Mouse (Mus musculus): ENCODE measurements around the gene Sept11.
A peak's percentile ranks its signal among the peaks of the same experiment; 100 is the strongest.

The Sept11 gene

GRCm38 (mm10) chr5:93126930-93127562, 33.8 kb downstream of the Sept11 start:
- no peak for DNase-seq (ENCODE audit: low spot score)

DNA sequence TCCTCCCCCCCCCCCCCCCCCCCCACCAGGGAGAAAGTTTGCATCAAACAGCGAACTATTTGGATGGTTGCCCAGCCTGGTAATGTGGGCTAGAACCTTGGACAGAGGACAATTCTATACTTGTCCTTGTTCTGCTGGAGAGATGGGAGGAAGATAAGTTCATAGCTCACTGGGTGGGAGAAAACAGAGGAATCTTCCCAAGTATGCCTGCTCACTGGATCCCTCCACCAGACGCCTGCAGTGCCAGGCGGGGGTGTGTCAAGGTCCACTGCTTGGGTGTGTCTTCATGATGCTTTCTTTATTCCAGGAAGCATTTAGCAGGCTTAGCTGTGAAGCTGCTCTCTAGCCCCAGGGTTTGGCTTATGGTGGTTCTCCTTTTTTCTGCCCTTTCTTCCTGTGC, 34.5 kb downstream of the Sept11 start:
- DNase-seq (ENCODE audit: low spot score), result no peak

GRCm38 (mm10) chr5:93128765-93129164, 35.5 kb downstream of the Sept11 start:
- no peak for DNase-seq (ENCODE audit: low spot score)

DNA sequence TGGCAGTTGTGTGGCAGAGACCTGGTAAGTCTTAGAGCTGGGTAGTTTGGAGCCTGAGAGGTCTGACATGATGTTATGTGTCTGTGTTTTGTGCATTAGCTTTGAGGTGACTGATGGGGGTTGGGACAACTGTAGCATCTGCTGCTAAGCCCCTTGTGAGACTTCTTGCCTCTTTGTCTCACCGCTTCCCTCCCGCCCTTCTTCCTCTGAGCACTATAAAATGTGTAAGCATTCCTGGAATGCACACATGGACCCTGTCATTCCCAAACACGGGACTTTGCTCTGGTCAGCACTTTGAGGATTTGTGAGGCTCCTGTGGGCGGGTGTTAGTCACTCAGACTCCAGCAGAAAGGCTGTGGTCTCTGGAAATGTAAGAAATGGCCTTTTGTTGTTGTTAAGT, 36.7 kb downstream of the Sept11 start:
- DNase-seq (ENCODE audit: low spot score), result no peak

DNA sequence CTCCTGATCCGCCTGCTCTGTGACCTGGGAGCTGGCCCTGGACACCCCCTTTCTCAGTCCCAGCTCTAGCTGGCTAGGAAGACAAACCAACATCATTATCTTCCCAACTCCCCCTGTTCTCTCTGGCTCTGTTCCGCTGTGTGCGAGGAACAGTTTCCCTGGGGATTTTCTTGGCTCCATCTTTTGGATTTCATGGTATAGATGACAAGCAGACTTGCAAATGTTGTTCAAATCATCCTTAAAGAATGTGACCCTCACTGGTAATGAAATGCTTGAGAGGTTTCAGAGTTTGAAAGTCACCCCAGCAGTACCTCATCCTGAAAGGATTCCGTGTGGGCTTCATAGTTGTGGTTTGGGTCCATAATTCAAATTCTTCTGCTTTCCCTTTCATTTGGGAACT, 38.2 kb downstream of the Sept11 start:
- DNase-seq (ENCODE audit: low spot score), result no peak

DNA sequence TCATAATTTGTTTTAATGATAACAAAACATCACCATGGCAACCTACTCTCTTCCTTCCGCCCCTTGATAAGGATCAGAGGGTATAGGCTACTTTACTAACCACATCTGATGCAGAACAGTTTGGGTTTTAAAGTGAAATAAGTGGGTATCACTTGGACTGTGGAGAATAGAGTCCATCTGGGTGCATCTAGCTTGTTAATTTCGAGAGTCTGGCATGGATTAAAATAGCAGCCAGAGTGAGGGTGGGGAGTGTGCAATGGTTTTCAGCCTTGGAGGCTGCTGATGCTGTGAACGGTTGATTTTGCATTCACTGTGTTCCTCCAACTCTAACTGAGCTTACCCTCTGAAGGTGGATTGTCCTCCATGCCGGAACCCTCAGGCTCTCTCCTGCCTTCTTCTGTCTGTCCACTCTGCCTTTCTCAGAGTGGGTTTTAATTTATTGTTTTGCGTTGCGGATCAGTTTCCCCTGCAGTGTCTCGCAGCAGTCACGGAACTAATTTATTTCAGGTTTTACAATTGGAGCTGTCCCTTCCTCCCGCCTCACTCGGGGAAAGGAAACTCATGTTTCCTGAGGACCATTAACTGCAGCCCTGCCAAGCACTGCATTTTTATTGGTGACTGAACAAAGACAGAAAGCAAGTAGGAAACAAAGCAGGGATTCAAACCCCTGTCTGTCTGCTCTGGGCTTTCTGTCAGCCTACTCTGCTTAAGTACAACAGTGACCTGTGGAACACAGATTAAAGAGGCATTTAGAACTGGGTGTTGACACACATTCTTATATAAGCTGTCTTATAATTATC, 40.4 kb downstream of the Sept11 start:
- peak; percentile 51 for DNase-seq (ENCODE audit: low spot score)

GRCm38 (mm10) chr5:93135368-93136107, 42.3 kb downstream of the Sept11 start:
- DNase-seq (ENCODE audit: low spot score), result no peak

DNA sequence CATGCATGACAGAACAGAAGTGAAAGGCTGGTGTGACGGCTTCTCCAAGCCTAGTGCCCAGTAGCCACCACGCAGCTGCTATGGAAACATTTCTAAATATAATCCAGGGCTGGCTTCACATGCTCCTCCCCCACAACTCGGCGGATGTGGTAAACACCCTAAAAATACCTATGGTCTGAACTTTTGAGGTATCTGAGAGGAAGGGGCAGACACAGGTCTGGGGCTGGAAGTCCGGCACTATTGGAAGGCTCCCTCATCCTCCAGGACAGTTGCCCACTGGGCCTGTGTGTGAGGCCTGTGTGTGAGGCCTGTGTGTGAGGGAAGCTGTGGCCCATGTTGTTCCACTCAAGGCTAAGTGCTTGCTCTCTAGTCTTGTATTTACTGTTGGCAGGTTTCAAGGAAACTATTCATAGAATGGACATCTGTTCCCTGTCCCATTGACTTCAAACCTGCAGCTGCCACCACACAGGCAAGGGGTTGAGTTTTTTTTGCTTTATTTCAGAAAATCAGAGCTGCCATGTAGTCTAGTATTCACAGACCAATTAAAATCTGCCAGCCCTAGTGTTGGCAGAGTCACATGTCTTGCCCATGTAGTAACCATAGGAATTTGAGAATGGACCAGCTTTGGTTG, 43.8 kb downstream of the Sept11 start:
- DNase-seq (ENCODE audit: low spot score), result peak; percentile 45

GRCm38 (mm10) chr5:93139350-93139749, 46.1 kb downstream of the Sept11 start:
- DNase-seq (ENCODE audit: low spot score), result no peak

- no peak for DNase-seq (ENCODE audit: low spot score)
These were observed 47.5 kb downstream of the Sept11 start for GRCm38 (mm10) chr5:93140747-93141146.

DNA sequence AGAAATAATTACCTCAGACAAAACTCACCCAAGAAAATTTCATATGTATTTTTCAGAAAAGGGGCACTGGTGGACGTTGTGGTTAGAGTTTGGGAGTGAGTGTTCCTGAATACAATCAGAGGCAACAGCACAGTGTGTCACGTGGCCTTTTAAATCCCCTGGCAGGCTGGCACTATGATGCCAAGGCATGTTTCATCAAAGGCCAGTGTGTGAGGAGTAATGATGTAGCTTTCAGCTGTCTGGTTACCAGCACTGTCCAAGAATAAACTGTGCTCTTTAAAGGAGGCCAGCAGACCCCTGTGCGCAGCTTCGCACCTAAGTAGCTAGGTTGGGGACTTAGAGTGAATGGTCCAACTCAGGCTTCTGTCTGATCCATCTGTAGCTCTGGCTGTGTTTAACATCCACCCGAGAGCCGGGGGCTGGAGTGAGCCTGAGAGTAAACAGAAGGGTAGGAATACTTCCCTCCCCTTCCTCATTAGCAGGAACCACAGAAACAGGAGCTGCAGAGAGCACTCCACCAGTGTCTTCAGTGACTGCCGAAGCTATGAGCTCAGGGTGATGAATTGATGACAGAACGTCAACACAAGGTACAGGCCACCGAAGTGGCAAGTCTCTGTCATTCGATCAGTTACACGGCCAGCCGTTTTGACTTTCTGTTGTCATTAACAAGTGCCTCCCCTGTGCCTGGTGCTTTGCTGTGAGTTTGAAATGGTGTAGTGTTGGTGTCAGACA, 50.3 kb downstream of the Sept11 start:
- DNase-seq (ENCODE audit: low spot score), result no peak

DNA sequence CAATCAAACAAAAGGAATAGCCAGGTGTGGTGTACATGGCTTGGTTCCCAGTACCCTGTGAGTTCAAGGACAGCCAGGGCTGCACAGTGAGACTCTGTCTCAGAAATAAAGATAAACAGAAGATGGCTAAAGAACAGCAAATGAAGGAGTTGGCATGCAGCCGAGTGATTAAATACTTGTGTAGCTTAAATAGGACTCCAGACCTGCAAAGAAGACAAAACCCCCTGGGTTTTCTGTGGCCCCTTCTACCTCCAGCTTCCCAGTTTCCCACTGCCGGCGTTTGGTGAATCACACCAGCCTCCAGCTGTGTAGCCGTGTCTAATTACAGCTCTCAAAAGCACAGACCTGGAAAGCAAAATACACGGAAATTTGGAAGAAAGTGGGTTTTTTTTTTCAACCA, 51.6 kb downstream of the Sept11 start:
- DNase-seq (ENCODE audit: low spot score), result no peak

- DNase-seq (ENCODE audit: low spot score), result no peak
These were observed 52.3 kb downstream of the Sept11 start for GRCm38 (mm10) chr5:93145504-93145903.

DNA sequence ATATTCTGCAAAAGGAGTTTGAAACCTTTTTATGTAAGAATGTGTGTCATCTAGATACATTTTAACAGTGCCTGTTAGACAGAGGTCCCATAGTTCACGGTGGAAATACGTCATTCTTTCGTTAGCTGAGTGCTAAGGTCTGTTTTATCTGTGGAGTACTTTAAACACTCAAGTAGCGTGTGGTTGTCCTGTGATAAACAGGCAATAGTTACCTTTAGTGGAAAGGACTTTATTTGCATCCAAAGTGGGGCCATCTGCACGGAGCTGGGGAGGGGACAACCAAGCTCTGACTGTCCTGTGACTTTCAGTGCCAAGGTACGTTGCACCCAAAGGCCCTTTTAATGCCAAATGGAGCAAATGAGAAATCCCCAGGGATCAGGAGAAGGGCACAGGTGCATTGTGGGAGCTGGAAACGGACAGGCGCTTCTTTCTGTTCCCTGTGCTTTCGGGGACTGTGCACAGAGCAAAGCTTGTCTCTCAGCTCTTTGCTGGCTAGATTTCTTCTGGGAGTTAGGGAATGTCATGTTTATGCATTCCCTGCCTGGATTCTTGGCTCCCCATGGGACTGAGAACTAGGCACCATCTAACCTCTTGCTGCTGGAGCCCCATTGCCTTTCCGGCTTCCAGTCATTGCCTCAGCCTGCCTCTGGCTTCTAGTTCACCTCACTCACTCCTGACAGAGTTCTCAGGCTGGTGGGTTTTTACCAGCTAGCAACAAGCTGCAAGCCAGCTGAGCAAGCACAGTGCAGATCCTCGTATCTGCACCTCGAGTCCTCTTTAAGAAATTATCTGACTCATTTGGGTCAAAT, 56.9 kb downstream of the Sept11 start:
- no peak for DNase-seq (ENCODE audit: low spot score)

GRCm38 (mm10) chr5:93151985-93152384, 58.7 kb downstream of the Sept11 start:
- no peak for DNase-seq (ENCODE audit: low spot score)

DNA sequence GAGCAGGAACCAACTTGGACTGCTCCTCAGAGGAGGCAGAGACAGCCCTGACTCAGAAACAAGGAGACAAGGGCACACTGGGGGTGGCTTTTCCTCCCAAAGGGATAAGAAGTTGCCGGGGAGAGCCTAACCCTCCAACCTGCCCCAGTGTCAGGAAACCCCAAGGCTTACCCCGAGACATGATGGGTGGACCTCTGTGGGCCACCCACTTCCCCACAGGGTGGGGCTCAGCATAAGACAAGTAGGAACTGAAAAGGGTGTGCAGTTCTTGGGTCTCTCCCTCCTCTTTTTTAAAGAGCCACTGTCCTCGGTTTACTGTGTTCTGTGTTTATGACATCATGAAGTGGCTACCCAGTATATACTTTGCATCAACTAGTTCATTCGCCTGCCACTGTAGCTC, 59.2 kb downstream of the Sept11 start:
- DNase-seq (ENCODE audit: low spot score), result no peak

- no peak for DNase-seq (ENCODE audit: low spot score)
These were observed 61.2 kb downstream of the Sept11 start for GRCm38 (mm10) chr5:93154401-93154800.

DNA sequence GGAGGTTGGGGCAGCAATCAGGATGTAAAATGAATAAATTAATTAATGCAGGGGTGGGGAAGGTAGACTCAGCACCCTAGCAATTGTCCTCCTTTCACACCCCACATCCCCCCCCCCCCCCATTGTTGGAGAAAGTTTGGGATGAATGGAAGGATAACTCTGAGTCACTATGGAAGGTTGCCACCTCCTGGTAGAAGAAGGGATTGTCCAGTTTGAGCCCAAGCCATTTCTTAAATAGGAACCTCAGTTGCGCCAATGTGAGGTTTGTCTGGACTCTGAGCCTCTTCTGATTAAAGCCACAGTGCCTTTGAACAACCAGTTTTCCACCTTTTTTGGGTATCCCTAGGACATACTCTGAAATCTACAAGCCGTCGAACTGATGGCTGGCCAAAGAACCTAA, 70.3 kb downstream of the Sept11 start:
- DNase-seq (ENCODE audit: low spot score), result no peak

DNA sequence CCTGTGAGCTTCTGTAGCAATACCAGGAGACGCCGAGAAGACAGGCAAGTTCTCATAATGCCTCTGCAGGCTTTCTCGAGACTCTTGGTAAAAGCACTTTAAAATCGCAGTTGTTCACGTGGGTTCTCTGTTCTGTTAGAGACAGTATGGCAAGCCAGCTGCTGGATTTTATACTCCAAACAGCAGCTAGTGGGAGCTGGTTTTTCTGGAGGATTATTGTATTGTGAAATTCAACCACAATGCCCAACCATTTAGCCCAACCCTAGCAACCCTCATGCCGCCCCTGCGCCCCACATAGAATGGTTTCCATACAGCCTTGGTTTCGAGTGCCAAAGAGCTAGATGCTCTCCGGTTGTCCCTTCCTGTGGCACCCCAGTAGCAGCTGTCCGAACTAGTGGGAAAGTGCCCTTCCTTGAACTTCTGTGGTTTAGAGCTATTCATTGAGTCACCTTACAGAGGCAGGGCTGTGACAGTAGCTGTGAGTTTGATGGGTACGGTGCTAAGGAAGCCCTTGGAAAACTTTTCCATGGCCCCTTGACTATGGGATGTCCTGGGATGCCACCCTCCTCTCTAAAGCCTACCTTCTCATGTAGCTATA, 74.8 kb downstream of the Sept11 start:
- no peak for DNase-seq (ENCODE audit: low spot score)

GRCm38 (mm10) chr5:93168654-93169053, 75.4 kb downstream of the Sept11 start:
- no peak for DNase-seq (ENCODE audit: low spot score)

DNA sequence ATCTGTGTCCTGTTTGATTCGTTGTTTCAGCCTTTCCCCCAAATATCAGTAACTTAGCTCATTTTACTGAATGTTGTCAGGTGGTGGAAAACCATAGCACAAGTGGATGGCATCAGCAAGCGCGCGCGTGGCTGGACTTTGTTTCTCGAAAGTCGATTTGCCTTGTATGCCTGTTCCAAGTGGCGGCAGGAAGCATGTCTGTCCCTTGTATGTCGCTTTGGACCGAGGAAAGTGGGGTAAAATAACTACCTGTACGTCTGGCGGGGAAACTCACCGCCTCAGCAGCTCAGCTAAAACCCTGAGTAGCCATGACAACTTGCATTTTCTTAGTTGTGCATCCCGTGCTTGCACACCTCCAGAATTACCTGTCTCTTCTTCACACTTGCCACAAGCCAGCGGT, 78.2 kb downstream of the Sept11 start:
- no peak for DNase-seq (ENCODE audit: low spot score)

Measured in left cerebral cortex, adult 11 months (tissue).